ENCODE assay signal across 23 mouse cellular contexts in genomic region chr1:36315776-36316100, GRCm38 (mm10). TPM values are rescaled to one million over a fixed set of nuclear protein-coding genes. Genes with fewer than 3 reads are reported as not detected.
"Had no signal": no experiment of that assay in that cellular context is flagged by ENCODE, and none has a peak within 500 bp of the region (broad histone marks: within the 10 kb centered on the region; RNA-seq: fewer than 3 reads in every experiment).

No protein-coding gene starts in this region.

- H3K9me3 ChIP-seq: kidney, embryonic 15.5 days; limb, embryonic 12.5 days; limb, embryonic 15.5 days; midbrain, embryonic 10.5 days; midbrain, embryonic 15.5 days; neural tube, embryonic 13.5 days; stomach, embryonic 15.5 days had no signal

- DNase-seq: kidney, adult 8-10 months; kidney, postnatal 10 days; kidney, postnatal 36 days; left cerebral cortex, postnatal 4 days; liver, postnatal 0 days; lung, embryonic 14.5 days; lung, postnatal 36 days; retina, postnatal 1 day; right cerebral cortex, postnatal 25 days; spleen, adult 18-20 months; thymus, postnatal 25 days had no signal

- H3K27me3 ChIP-seq: kidney, embryonic 15.5 days; limb, embryonic 12.5 days; limb, embryonic 15.5 days; midbrain, embryonic 15.5 days; neural tube, embryonic 13.5 days; stomach, embryonic 15.5 days had no signal

- H3K27ac ChIP-seq: kidney, embryonic 15.5 days; limb, embryonic 12.5 days; limb, embryonic 15.5 days; liver, embryonic 14.5 days; midbrain, embryonic 10.5 days; midbrain, embryonic 15.5 days; neural tube, embryonic 13.5 days; stomach, embryonic 15.5 days had no signal

- H3K4me1 ChIP-seq: kidney, embryonic 15.5 days; limb, embryonic 12.5 days; limb, embryonic 15.5 days; midbrain, embryonic 10.5 days; midbrain, embryonic 15.5 days; neural tube, embryonic 13.5 days; stomach, embryonic 15.5 days had no signal

- H3K4me3 ChIP-seq: kidney, embryonic 15.5 days; limb, embryonic 12.5 days; limb, embryonic 15.5 days; megakaryocyte, embryonic 14.5 days; midbrain, embryonic 10.5 days; midbrain, embryonic 15.5 days; neural tube, embryonic 13.5 days; stomach, embryonic 15.5 days had no signal

- H3K36me3 ChIP-seq: midbrain, embryonic 15.5 days; stomach, embryonic 15.5 days had no signal

RNA-seq across cellular contexts. Expression of gene Fer1l5, which starts 56.4 kb away (rescaled TPM):
- total RNA-seq: layer of hippocampus, postnatal 14 days; left cerebral cortex, adult 8-10 months; left cerebral cortex, postnatal 14 days had no signal
